Mouse (Mus musculus) hindbrain, embryonic 14.5 days (tissue): ENCODE measurements around the gene Atg16l2. TPM values are rescaled to one million over a fixed set of nuclear protein-coding genes. Genes with fewer than 3 reads are reported as not detected.

Experiments
- ATAC-seq: fragments of 200-750 bp; cut with Nextera tagmentation; 2 replicates; pipeline ENCODE4 v1.8.0; 2017; ENCODE audit warnings: moderate number of reproducible peaks, mild to moderate bottlenecking, moderate TSS enrichment, moderate library complexity; ENCODE audit not compliant: low FRiP score
- DNase-seq: peaks from one replicate; pipeline ENCODE4 v3.0.0-alpha.2; 2015; ENCODE audit warnings: low spot score
- H3K27ac ChIP-seq: fragments of 300-500 bp; sonication (generic); 2 replicates; pipeline ENCODE4 v1.5.1; 2014; ENCODE audit warnings: mild to moderate bottlenecking, moderate library complexity
- H3K27me3 ChIP-seq: fragments of 300-500 bp; sonication (generic); 2 replicates; pipeline ENCODE4 v1.6.1; 2014; ENCODE audit warnings: mild to moderate bottlenecking, low read length, mixed read lengths; ENCODE audit not compliant: control insufficient read depth, insufficient read depth
- H3K36me3 ChIP-seq: fragments of 300-500 bp; sonication (generic); replicated peaks from 2 replicates; pipeline ENCODE4 v1.6.1; 2014; ENCODE audit not compliant: control insufficient read depth, insufficient read depth
- H3K4me1 ChIP-seq: fragments of 300-500 bp; sonication (generic); replicated peaks from 2 replicates; pipeline ENCODE4 v1.6.1; 2014; ENCODE audit warnings: antibody characterized with exemption, low read length, mixed read lengths; ENCODE audit not compliant: control insufficient read depth, insufficient read depth
- H3K4me2 ChIP-seq: fragments of 300-500 bp; sonication (generic); replicated peaks from 2 replicates; pipeline ENCODE4 v1.6.1; 2014; ENCODE audit warnings: mild to moderate bottlenecking, moderate library complexity
- H3K4me3 ChIP-seq: fragments of 300-500 bp; sonication (generic); replicated peaks from 2 replicates; pipeline ENCODE4 v1.5.1; 2014; ENCODE audit warnings: mild to moderate bottlenecking, low read length
- H3K9ac ChIP-seq: fragments of 300-500 bp; sonication (generic); 2 replicates; pipeline ENCODE4 v1.6.1; 2014
- H3K9me3 ChIP-seq: fragments of 300-500 bp; sonication (generic); 2 replicates; pipeline ENCODE4 v1.6.1; 2016; ENCODE audit warnings: low read length; ENCODE audit not compliant: control insufficient read depth
- WGBS: fragments of 180-500 bp; shearing (Covaris S2); extraction: QIAGEN DNeasy Blood & Tissue Kit; methylation state at CpG from one replicate; pipeline ENCODE4 v1.1.7; 2014; 5-methylcytosine and 5-hydroxymethylcytosine counted together
- polyA plus RNA-seq: library from polyadenylated mRNA; unstranded; fragments of >200 nt; fragmentation: Nextera tagmentation; extraction: Ambion mirVana; gene quantifications from 2 replicates; pipeline ENCODE4 v1.2.1, GENCODE M21; 2014

The Atg16l2 gene
- polyA plus RNA-seq, 1 experiment from 2014 or later: 19.3 TPM

DNA sequence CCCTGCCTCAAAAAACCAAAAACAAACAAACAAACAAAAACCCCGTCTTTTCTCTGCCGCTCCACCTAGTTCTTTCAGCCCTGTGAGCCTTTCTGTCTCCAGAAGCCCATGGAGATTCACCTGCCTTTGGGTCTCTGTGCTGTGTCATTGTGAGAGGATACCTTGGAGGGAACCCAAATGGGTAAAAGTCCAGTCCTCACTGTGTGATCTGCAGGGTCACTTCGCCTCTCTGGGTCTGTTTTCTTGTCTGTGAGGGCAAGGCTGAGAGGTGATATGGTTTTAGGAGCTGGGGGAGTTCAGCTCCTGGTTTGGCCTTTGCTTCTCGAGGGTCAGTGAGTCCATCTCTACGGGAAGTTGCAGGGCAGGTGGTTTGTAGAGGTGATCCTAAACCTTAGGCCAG is 24.0 kb upstream of the Atg16l2 start:
- no peak overlapping the region for H3K4me2 ChIP-seq
- peaks cover 6% of the 10 kb centered on the region; the same call in 1 of the 2 replicates for H3K4me1 ChIP-seq
- no peaks in the 10 kb centered on the region for H3K27me3 ChIP-seq
- no peak for DNase-seq
- H3K36me3 ChIP-seq: no peaks in the 10 kb centered on the region
- no peaks in the 10 kb centered on the region for H3K9me3 ChIP-seq
- 86% methylated on average over 5 of the region's 5 CpGs for WGBS
- ATAC-seq: no peak
- no peak overlapping the region for H3K4me3 ChIP-seq
- H3K27ac ChIP-seq: no peak overlapping the region
- H3K9ac ChIP-seq: no peak overlapping the region

DNA sequence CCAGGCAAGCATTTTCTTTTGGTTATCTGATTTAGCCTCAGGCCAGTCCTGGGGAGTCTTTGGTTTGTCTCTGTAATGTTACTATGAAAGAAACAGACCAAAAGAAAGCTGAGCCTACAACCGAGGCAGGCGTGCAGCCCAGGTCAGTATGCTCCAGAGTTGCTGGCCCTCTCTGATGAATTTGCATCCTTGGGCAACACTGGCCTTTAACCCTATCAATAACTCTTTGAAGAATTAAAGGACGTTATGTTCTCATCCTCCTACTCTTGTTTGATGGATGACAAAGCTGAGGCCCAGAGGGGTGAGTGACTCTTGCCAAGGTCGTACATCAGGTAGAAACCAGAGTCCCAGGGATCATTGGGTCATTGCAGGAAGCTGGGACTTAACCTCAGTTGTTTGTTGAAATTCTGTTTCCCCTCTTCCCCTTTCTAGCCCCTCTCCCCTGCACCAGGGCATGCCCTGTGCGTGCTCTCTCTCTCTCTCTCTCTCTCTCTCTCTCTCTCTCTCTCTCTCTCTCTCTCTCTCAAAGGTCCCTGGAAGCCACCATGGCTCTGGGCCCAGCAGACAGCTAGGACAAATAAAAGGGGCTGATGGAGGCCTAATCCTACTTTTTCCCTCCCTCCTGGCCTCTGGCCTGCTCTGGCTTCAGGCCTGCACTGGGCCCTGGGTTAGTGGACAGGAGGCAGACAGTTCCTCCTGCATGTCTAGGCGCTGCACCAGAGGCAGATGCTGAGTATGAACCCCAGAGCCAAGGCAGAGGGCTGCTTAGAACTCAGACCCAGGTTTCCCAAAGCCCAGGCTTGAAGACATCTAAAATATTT is 22.3 kb upstream of the Atg16l2 start:
- no peak overlapping the region for H3K27ac ChIP-seq
- H3K9me3 ChIP-seq: no peaks in the 10 kb centered on the region
- WGBS: 73% methylated on average over 6 of the region's 6 CpGs
- H3K4me1 ChIP-seq: peaks cover 6% of the 10 kb centered on the region; the same call in 1 of the 2 replicates
- H3K36me3 ChIP-seq: no peaks in the 10 kb centered on the region
- H3K9ac ChIP-seq: no peak overlapping the region
- H3K4me2 ChIP-seq: no peak overlapping the region
- DNase-seq: no peak
- H3K4me3 ChIP-seq: no peak overlapping the region
- ATAC-seq: no peak
- H3K27me3 ChIP-seq: 0 out of 2 replicates have a peak, but pooled peaks cover 3% of the 10 kb centered on the region

DNA sequence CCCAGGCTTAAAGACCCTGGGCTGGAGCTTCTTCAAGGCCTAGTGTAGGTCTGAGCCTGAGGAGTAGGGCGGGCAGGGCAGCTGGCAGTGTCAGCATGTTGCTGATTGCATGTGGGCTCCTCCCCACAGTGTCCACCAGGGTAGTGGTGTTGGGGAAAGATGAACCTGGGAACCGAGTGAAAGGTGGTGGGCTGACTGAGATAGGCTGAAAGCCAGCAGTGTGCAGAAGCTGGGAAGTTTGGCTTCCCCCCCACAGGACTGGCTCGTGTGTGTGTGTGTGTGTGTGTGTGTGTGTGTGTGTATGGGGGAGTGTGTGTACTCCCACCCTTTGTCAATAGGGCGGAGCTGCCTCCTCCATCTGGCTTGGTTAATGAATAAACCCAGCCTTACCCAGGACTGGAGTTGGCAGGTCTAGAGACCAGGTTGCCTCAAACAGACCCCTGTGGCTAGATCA is 21.1 kb upstream of the Atg16l2 start:
- Histone ChIP-seq H3K36me3 (no peaks in the 10 kb centered on the region), H3K27ac (no peak overlapping the region), H3K4me3 (no peak overlapping the region), H3K27me3 (0 out of 2 replicates have a peak, but pooled peaks cover 3% of the 10 kb centered on the region), H3K9ac (no peak overlapping the region), H3K9me3 (no peaks in the 10 kb centered on the region), H3K4me2 (no peak overlapping the region), H3K4me1 (0 out of 2 replicates have a peak, but pooled peaks cover 6% of the 10 kb centered on the region)
- ATAC-seq: no peak
- DNase-seq: no peak
- WGBS: 59% methylated on average over 4 of the region's 4 CpGs

DNA sequence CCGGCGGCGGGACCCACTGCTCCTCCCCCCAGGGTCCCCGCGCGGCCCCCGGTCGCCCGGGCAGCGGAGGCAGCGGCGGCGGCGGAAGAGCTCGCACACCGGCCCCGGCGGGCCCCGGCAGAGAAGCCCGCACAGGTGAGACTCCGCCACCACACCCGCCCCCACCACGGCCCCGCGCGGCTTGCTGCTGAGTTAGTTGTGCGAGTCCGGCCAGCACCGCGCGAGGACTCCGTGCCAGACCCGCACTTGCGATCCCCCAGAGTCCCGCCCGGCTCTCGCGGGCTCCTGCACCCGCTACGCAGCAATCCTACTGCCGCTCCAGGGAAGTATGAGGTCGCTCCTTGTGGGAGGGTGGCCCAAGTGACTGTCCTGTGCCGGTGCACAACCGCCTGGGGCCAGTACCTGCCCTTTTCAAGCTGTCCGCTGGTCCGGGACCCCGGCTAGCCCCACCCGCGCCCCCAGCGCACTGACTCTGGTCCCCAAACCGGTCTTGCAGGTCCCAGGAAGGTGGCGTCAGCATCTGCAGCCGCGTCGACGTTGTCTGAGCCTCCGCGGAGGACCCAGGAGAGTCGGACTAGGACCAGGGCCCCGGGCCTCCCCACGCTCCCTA is 19.3 kb upstream of the Atg16l2 start:
- Histone ChIP-seq H3K9me3 (no peaks in the 10 kb centered on the region), H3K4me2 (peak overlapping the region; percentile 91), H3K4me3 (peak overlapping the region; percentile 78), H3K36me3 (no peaks in the 10 kb centered on the region), H3K4me1 (0 out of 2 replicates have a peak, but pooled peaks cover 6% of the 10 kb centered on the region), H3K27ac (no peak overlapping the region), H3K9ac (peak overlapping the region; percentile 70), H3K27me3 (0 out of 2 replicates have a peak, but pooled peaks cover 3% of the 10 kb centered on the region)
- WGBS: 1% methylated on average over 38 of the region's 61 CpGs
- peak; percentile 50 for DNase-seq
- peak; percentile 56 for ATAC-seq

DNA sequence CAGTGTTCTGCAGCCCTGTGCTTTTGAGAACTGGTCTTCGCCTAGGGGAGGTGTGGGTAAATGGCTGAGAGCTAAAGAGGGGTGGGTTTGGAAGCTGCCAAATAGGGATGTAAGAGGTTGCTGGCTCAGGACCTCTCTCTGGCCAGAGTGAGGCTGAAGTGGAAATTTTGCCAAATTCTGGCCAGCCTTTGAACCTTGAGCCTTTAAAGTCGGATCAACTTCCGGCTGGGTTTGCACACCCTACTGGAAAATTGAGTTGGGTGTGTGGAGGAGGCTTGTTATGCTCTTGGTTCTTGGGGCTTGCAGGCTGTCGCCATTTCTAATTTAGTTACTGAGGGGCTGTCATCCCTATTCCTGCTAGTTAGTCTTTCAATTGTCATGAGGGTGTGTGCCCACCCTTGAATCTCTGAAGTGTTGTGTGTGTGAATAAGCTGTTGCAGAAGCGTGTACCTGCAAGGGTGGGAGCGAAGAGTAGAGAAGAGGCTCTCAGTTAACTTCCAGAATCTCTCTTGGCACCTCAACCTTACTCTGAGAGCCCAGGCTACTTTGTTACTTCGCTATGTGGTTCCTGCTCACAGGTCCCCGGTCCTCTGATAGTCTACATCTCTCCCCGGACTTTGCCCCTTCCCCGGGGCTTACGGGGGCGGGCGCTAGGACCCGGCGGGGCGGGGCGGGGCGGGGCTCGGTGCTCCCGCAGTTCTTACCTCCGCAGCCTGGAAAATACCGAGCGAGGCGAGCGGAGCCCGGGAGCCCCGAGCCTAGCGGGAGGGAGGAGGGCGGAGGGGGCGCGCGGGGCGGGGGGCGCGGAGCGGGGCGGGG is 18.6 kb upstream of the Atg16l2 start:
- no peak overlapping the region for H3K27ac ChIP-seq
- 6% methylated on average over 22 of the region's 37 CpGs for WGBS
- H3K4me1 ChIP-seq: 0 out of 2 replicates have a peak, but pooled peaks cover 6% of the 10 kb centered on the region
- DNase-seq: peak; percentile 57
- H3K9ac ChIP-seq: peak overlapping the region; percentile 70
- peak; percentile 74 for ATAC-seq
- H3K27me3 ChIP-seq: 0 out of 2 replicates have a peak, but pooled peaks cover 3% of the 10 kb centered on the region
- H3K36me3 ChIP-seq: no peaks in the 10 kb centered on the region
- H3K4me2 ChIP-seq: peak overlapping the region; percentile 91
- no peaks in the 10 kb centered on the region for H3K9me3 ChIP-seq
- H3K4me3 ChIP-seq: peak overlapping the region; percentile 78

DNA sequence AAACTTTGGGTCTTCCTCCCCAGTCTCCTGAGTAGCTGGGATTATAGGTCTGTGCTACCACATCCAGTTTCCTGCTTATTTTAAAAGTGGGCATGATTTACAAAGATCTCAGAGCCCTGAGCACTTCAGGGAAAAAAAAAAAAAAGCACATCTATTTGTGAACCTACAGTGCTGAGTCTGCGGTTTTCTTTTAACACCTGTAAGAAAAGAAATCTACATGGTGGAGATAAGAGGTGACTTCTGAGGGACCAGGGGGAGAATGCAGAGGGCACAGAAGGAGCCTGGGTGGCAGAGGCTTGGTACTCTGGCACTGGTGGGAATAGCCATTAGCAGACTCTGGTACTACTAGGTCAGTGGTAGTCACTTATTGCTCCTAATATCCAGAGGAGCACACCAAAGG is 17.7 kb upstream of the Atg16l2 start:
- no peak overlapping the region for H3K4me2 ChIP-seq

DNA sequence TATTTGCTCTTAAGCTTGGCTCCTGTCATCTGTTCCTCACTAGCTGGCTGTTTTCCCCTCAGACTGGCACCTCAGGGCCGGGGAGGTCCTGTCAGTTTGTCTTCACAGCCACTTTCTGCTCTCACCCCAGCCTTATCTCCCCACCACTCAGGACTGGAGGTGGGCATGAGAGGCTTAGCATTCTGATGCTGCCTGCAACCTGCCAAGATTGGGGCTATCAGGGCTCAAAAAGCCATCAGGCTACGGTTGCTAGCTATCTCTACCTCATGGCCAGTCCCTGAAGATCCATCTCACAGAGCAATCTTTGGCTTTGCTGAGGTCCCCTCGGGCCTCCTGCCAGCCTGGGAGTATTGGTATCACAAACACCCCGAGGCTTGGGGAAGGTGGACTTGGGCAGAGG is 16.8 kb upstream of the Atg16l2 start:
- ATAC-seq (no peak), DNase-seq (no peak)
- Histone ChIP-seq H3K4me1 (0 out of 2 replicates have a peak, but pooled peaks cover 6% of the 10 kb centered on the region), H3K27ac (no peak overlapping the region), H3K9ac (no peak overlapping the region), H3K4me3 (no peak overlapping the region), H3K27me3 (0 out of 2 replicates have a peak, but pooled peaks cover 3% of the 10 kb centered on the region), H3K4me2 (no peak overlapping the region), H3K36me3 (no peaks in the 10 kb centered on the region), H3K9me3 (no peaks in the 10 kb centered on the region)
- 67% methylated on average over 4 of the region's 4 CpGs for WGBS

More for the DNA sequence above, 17.7 kb upstream of the Atg16l2 start:
- Histone ChIP-seq H3K4me3 (no peak overlapping the region), H3K27ac (no peak overlapping the region), H3K27me3 (0 out of 2 replicates have a peak, but pooled peaks cover 3% of the 10 kb centered on the region), H3K36me3 (no peaks in the 10 kb centered on the region), H3K9ac (no peak overlapping the region), H3K9me3 (no peaks in the 10 kb centered on the region), H3K4me1 (0 out of 2 replicates have a peak, but pooled peaks cover 6% of the 10 kb centered on the region)
- ATAC-seq (no peak), DNase-seq (no peak)
- 97% methylated on average over 1 of the region's 1 CpGs for WGBS

DNA sequence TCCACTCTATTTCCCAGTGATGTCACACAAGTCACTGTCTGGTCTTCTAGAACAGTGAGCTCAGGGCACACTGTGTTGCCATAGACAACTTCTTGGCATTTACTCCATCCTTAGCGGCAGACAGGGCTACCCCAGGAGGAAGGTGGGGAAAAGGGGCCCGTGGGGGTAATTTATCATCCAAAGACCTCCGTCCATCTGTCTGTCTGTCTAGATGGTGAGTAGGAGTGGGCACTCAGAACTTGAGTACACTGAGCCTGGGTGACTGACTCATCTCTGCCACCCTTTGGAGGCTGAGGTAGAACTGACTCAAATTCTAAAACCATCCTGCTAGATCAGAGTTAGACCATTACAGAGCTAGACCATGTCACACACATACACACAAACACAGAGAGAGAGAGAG is 15.0 kb upstream of the Atg16l2 start, which contains the start of gene Stard10:
Gene Stard10 (plus strand): TSS at position 73 of the 400 bp plus-strand sequence.
- Histone ChIP-seq H3K4me3 (no peak within 1 kb of the TSS), H3K4me2 (no peak within 1 kb of the TSS), H3K4me1 (0 out of 2 replicates have a peak, but pooled peaks cover 6% of the 10 kb centered on the region), H3K27ac (no peak within 1 kb of the TSS), H3K36me3 (no peaks in the 10 kb centered on the region), H3K9ac (no peak within 1 kb of the TSS), H3K27me3 (0 out of 2 replicates have a peak, but pooled peaks cover 3% of the 10 kb centered on the region), H3K9me3 (no peaks in the 10 kb centered on the region)
- DNase-seq (no peak), ATAC-seq (no peak)
- WGBS: 68% methylated on average over 3 of the region's 3 CpGs
